Mouse (Mus musculus): ENCODE measurements around the gene B3gnt2. TPM values are rescaled to one million over a fixed set of nuclear protein-coding genes. Genes with fewer than 3 reads are reported as not detected.
A peak's percentile ranks its signal among the peaks of the same experiment; 100 is the strongest.

B3gnt2 gene
- total and polyA plus RNA-seq, 3 experiments: 36.8 to 66.4 TPM; not detected in 1

- Histone ChIP-seq H3K27me3 (ENCODE audit: control insufficient read depth in 1 of 2, insufficient read depth in 2 of 2, low read length in 2 of 2) (no peaks in the 10 kb centered on the region), H3K4me1 (ENCODE audit: control insufficient read depth in 1 of 2, insufficient read depth in 2 of 2, low read length in 2 of 2) (no peaks in the 10 kb centered on the region; a peak in 1 of 4 replicates), H3K27ac (ENCODE audit: control insufficient read depth, low read depth, low read length) (no peak overlapping the region), H3K9ac (ENCODE audit: control insufficient read depth, low read depth, low read length, poor library complexity, severe bottlenecking) (no peak overlapping the region), H3K9me3 (replicated peaks; ENCODE audit: insufficient read depth, low read length) (no peaks in the 10 kb centered on the region), H3K4me3 (ENCODE audit: control insufficient read depth in 1 of 2, insufficient read depth in 1 of 2, low read depth in 2 of 2, low read length in 2 of 2) (no peak overlapping the region), H3K36me3 (ENCODE audit: control insufficient read depth in 1 of 2, insufficient read depth in 2 of 2, low read length in 2 of 2) (peaks cover 0 to 1% of the 10 kb centered on the region in 2 experiments; a peak in 1 of 4 replicates), H3K79me2 (ENCODE audit: control insufficient read depth, insufficient read depth, low read length, poor library complexity) (no peaks in the 10 kb centered on the region)
- no peak for DNase-seq (ENCODE audit: low read depth, low spot score)
- TF ChIP-seq BHLHE40 (IDR thresholded peaks at IDR 0.05; ENCODE audit: borderline replicate concordance, low read depth, low read length) (no peak), JUND (IDR thresholded peaks at IDR 0.05; ENCODE audit: low read depth, low read length) (no peak)
Measured at GRCm38 (mm10) chr11:22799987-22800424, 60.8 kb downstream of the B3gnt2 start.

GRCm38 (mm10) chr11:22798916-22799315 lies 61.8 kb downstream of the B3gnt2 start:
- peaks cover 10 to 11% of the 10 kb centered on the region in 2 experiments for H3K4me1 ChIP-seq (ENCODE audit: control insufficient read depth in 1 of 2, insufficient read depth in 2 of 2, low read length in 2 of 2)
- H3K79me2 ChIP-seq (ENCODE audit: control insufficient read depth, insufficient read depth, low read length, poor library complexity): no peaks in the 10 kb centered on the region
- DNase-seq (ENCODE audit: low read depth, low spot score): no peak
- no peak for TF ChIP-seq NRF1 (IDR thresholded peaks at IDR 0.05; ENCODE audit: insufficient read depth, low read depth, low read length, poor library complexity, severe bottlenecking)
- no peak for TF ChIP-seq TBP (IDR thresholded peaks at IDR 0.05; ENCODE audit: low read depth, low read length)
- no peak for TF ChIP-seq TAL1 (IDR thresholded peaks at IDR 0.05; ENCODE audit: low read length)
- TF ChIP-seq MAZ (IDR thresholded peaks at IDR 0.05; ENCODE audit: low read depth, low read length): no peak
- TF ChIP-seq MYB (IDR thresholded peaks at IDR 0.05; ENCODE audit: low read depth, low read length): no peak
- TF ChIP-seq ZKSCAN1 (IDR thresholded peaks at IDR 0.05; ENCODE audit: low read depth, low read length): no peak
- no peak for TF ChIP-seq NELFE (IDR thresholded peaks at IDR 0.05; ENCODE audit: low read depth, low read length)
- TF ChIP-seq USF1 (IDR thresholded peaks at IDR 0.05; ENCODE audit: low read depth, low read length): no peak
- no peak for TF ChIP-seq GATA1 (IDR thresholded peaks at IDR 0.05; ENCODE audit: low read depth, low read length)
- no peak overlapping the region for H3K27ac ChIP-seq (ENCODE audit: control insufficient read depth, low read depth, low read length)
- H3K36me3 ChIP-seq (ENCODE audit: control insufficient read depth in 1 of 2, insufficient read depth in 2 of 2, low read length in 2 of 2): peaks cover 0 to 11% of the 10 kb centered on the region in 2 experiments; a peak in 2 of 4 replicates
- H3K27me3 ChIP-seq (ENCODE audit: control insufficient read depth in 1 of 2, insufficient read depth in 2 of 2, low read length in 2 of 2): no peaks in the 10 kb centered on the region
- H3K9ac ChIP-seq (ENCODE audit: control insufficient read depth, low read depth, low read length, poor library complexity, severe bottlenecking): no peak overlapping the region
- no peak overlapping the region for H3K4me3 ChIP-seq (ENCODE audit: control insufficient read depth in 1 of 2, insufficient read depth in 1 of 2, low read depth in 2 of 2, low read length in 2 of 2)
- H3K9me3 ChIP-seq (replicated peaks; ENCODE audit: insufficient read depth, low read length): no peaks in the 10 kb centered on the region

GRCm38 (mm10) chr11:22794734-22795133 lies 66.0 kb downstream of the B3gnt2 start:
- H3K4me1 ChIP-seq (ENCODE audit: control insufficient read depth in 1 of 2, insufficient read depth in 2 of 2, low read length in 2 of 2): peaks cover 18% of the 10 kb centered on the region in 2 experiments
- H3K9ac ChIP-seq (ENCODE audit: control insufficient read depth, low read depth, low read length, poor library complexity, severe bottlenecking): no peak overlapping the region
- peak overlapping the region; percentile 69; the same call in 1 of the 2 replicates for H3K27ac ChIP-seq (ENCODE audit: control insufficient read depth, low read depth, low read length)
- H3K79me2 ChIP-seq (ENCODE audit: control insufficient read depth, insufficient read depth, low read length, poor library complexity): no peaks in the 10 kb centered on the region
- no peak overlapping the region for H3K4me3 ChIP-seq (ENCODE audit: control insufficient read depth in 1 of 2, insufficient read depth in 1 of 2, low read depth in 2 of 2, low read length in 2 of 2)
- H3K36me3 ChIP-seq (ENCODE audit: control insufficient read depth in 1 of 2, insufficient read depth in 2 of 2, low read length in 2 of 2): peaks cover 0 to 21% of the 10 kb centered on the region in 2 experiments; a peak in 2 of 4 replicates
- no peaks in the 10 kb centered on the region for H3K27me3 ChIP-seq (ENCODE audit: control insufficient read depth in 1 of 2, insufficient read depth in 2 of 2, low read length in 2 of 2)
- TF ChIP-seq TBP (IDR thresholded peaks at IDR 0.05; ENCODE audit: low read depth, low read length): no peak
- no peak for TF ChIP-seq CHD2 (IDR thresholded peaks at IDR 0.05; ENCODE audit: low read length)
- TF ChIP-seq POLR2AphosphoS2 (IDR thresholded peaks at IDR 0.05; ENCODE audit: low read length): no peak
- TF ChIP-seq MAZ (IDR thresholded peaks at IDR 0.05; ENCODE audit: low read depth, low read length): no peak
- TF ChIP-seq NRF1 (IDR thresholded peaks at IDR 0.05; ENCODE audit: insufficient read depth, low read depth, low read length, poor library complexity, severe bottlenecking): no peak
- no peak for TF ChIP-seq TAL1 (IDR thresholded peaks at IDR 0.05; ENCODE audit: low read length)
- no peak for TF ChIP-seq ETS1 (IDR thresholded peaks at IDR 0.05; ENCODE audit: low read depth, low read length)
- TF ChIP-seq GABPA (IDR thresholded peaks at IDR 0.05; ENCODE audit: low read depth, low read length): no peak
- TF ChIP-seq SIN3A (IDR thresholded peaks at IDR 0.05; ENCODE audit: low read length): no peak
- peak; percentile 43; the same call in 1 of the 2 replicates for TF ChIP-seq NELFE (IDR thresholded peaks at IDR 0.05; ENCODE audit: low read depth, low read length)
- TF ChIP-seq BHLHE40 (IDR thresholded peaks at IDR 0.05; ENCODE audit: borderline replicate concordance, low read depth, low read length): no peak
- TF ChIP-seq HCFC1 (IDR thresholded peaks at IDR 0.05; ENCODE audit: low read depth, low read length): 0 out of 2 replicates have a peak, but pooled peaks have one; percentile 36
- TF ChIP-seq POLR2AphosphoS5 (IDR thresholded peaks at IDR 0.05; ENCODE audit: borderline replicate concordance, low read depth, low read length): no peak
- no peak for TF ChIP-seq E2F4 (IDR thresholded peaks at IDR 0.05; ENCODE audit: borderline replicate concordance, low read depth, low read length)
- no peak for TF ChIP-seq USF1 (IDR thresholded peaks at IDR 0.05; ENCODE audit: low read depth, low read length)
- H3K9me3 ChIP-seq (replicated peaks; ENCODE audit: insufficient read depth, low read length): no peaks in the 10 kb centered on the region
- no peak for DNase-seq (ENCODE audit: low read depth, low spot score)
